21 mouse cellular contexts compared by ENCODE assay signal in the genomic region with DNA sequence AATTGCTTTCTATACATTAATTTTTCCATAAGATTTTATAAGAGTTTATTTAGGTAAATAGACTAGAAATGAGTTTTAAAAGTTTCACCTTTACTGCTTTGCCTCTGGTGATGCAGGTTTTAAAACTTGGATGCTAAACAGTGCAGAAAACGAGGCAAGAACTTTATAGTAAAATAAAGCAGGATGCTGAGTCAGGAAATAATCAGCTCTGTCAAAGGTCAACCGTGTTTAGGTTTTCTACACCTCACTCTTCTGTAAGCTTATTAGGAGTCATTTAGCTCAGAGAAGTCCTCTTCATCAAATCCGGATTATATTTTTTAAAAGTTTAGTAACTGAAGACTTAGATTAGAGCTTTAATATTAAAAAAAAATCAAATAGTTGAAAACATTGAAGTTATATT. TPM values are rescaled to one million over a fixed set of nuclear protein-coding genes. Genes with fewer than 3 reads are reported as not detected.
DNase-seq lines count a peak whose midpoint lies in the region; TF ChIP-seq lines count a peak whose summit lies in the region.
"Had no signal": no experiment of that assay in that cellular context is flagged by ENCODE, and none has a peak within 500 bp of the region (broad histone marks: within the 10 kb centered on the region; RNA-seq: fewer than 3 reads in every experiment).

No protein-coding gene starts in this region.

- no peaks in the 10 kb centered on the region for H3K27me3 ChIP-seq in CH12.LX (replicated peaks)
- no peaks in the 10 kb centered on the region for H3K27me3 ChIP-seq in MEL (ENCODE audit: control insufficient read depth in 1 of 2, insufficient read depth in 2 of 2, low read length in 2 of 2)
- H3K27me3 ChIP-seq: Patski had no signal

- DNase-seq in CH12.LX (ENCODE audit: extremely low read depth) (no peak), ES-E14 (ENCODE audit: low read depth, low spot score) (no peak), MEL (ENCODE audit: low read depth, low spot score) (no peak)
- no peak for DNase-seq in gastrocnemius, adult 18-20 months (ENCODE audit: low spot score)
- no peak for DNase-seq in right cerebral cortex, postnatal 14 days
- no peak for DNase-seq in spleen, adult 18-20 months
- DNase-seq: adrenal gland, adult 2 months; adrenal gland, adult 8-10 months; adrenal gland, postnatal 10 days; adrenal gland, postnatal 14 days; adrenal gland, postnatal 25 days; adrenal gland, postnatal 36 days; B cell, adult 2 months; cerebellum, adult 11 months; cerebellum, adult 11-12 months; cerebellum, adult 18-20 months; cerebellum, adult 2 months; cerebellum, adult 8-10 months; cerebellum, adult 9-10 months had no signal

- dilution Hi-C loops in CH12.LX (cut with MboI; ENCODE audit: extremely low pct_ligation_motif_present, extremely low pct_unique_long_range_greater_than_20kb, low sequenced_read_pairs): no loop called here

- TF ChIP-seq CTCF in CH12.LX (conservative IDR thresholded peaks at IDR 0.05 in 1 of 2, IDR thresholded peaks at IDR 0.05 in 1 of 2; ENCODE audit: low read depth in 2 of 2, low read length in 2 of 2) (no peak), MEL (IDR thresholded peaks at IDR 0.05 in 2 of 3, conservative IDR thresholded peaks at IDR 0.05 in 1 of 3; ENCODE audit: control insufficient read depth in 1 of 3, insufficient read depth in 1 of 3, low read depth in 2 of 3, low read length in 3 of 3, poor library complexity in 1 of 3, severe bottlenecking in 1 of 3) (no peak)

- H3K27ac ChIP-seq in CH12.LX (ENCODE audit: insufficient read depth, low read depth) (no peak overlapping the region), ES-E14 (ENCODE audit: insufficient read depth, low read depth, low read length, poor library complexity, severe bottlenecking) (no peak overlapping the region), MEL (ENCODE audit: control insufficient read depth, low read depth, low read length) (no peak overlapping the region)

- no peaks in the 10 kb centered on the region for H3K9me3 ChIP-seq in CH12.LX (replicated peaks; ENCODE audit: low read length)
- H3K9me3 ChIP-seq in ES-E14 (ENCODE audit: control insufficient read depth, insufficient read depth, low read depth, low read length): no peaks in the 10 kb centered on the region
- H3K9me3 ChIP-seq in MEL (replicated peaks; ENCODE audit: insufficient read depth, low read length): no peaks in the 10 kb centered on the region
- H3K9me3 ChIP-seq: G1E had no signal

- H3K4me3 ChIP-seq in CH12.LX (replicated peaks in 1 of 3; ENCODE audit: low read depth in 2 of 3, low read length in 2 of 3, poor library complexity in 1 of 3) (no peak overlapping the region), ES-E14 (ENCODE audit: insufficient read depth in 1 of 2, low read depth in 1 of 2, low read length in 2 of 2, poor library complexity in 1 of 2, severe bottlenecking in 1 of 2) (no peak overlapping the region), MEL (ENCODE audit: control insufficient read depth in 1 of 2, insufficient read depth in 1 of 2, low read depth in 2 of 2, low read length in 2 of 2) (no peak overlapping the region)

- TF ChIP-seq RAD21 in CH12.LX (IDR thresholded peaks at IDR 0.05; ENCODE audit: low read depth, low read length): no peak
- no peak for TF ChIP-seq RAD21 in MEL (IDR thresholded peaks at IDR 0.05; ENCODE audit: low read depth, low read length)

- TF ChIP-seq POLR2A in CH12.LX (IDR thresholded peaks at IDR 0.05; ENCODE audit: low read depth, low read length) (no peak), MEL (IDR thresholded peaks at IDR 0.05; ENCODE audit: control insufficient read depth in 1 of 2, insufficient read depth in 1 of 2, low read depth in 1 of 2, low read length in 2 of 2, poor library complexity in 1 of 2) (no peak; a peak in 1 of 4 replicates)

- H3K79me2 ChIP-seq in CH12.LX (replicated peaks; ENCODE audit: control insufficient read depth, extremely low read depth, insufficient read depth, poor library complexity, severe bottlenecking) (peaks cover 27% of the 10 kb centered on the region), MEL (ENCODE audit: control insufficient read depth, insufficient read depth, low read length, poor library complexity) (peaks cover 27% of the 10 kb centered on the region)

- in situ Hi-C loops in CH12.LX (cut with MboI; ENCODE audit: low pct_ligation_motif_present, low pct_unique_long_range_greater_than_20kb, low sequenced_read_pairs) (no loop called here), ES-E14 (cut with MboI; ENCODE audit: low sequenced_read_pairs in 2 of 2, unreplicated experiment in 2 of 2) (no loop called here)

- no peak overlapping the region for H3K4me2 ChIP-seq in CH12.LX (ENCODE audit: insufficient read depth, low read depth, poor library complexity, severe bottlenecking)

- no peak overlapping the region for H3K9ac ChIP-seq in CH12.LX (ENCODE audit: insufficient read depth, low read depth)
- H3K9ac ChIP-seq in ES-E14 (ENCODE audit: insufficient read depth, low read depth, low read length, poor library complexity, severe bottlenecking): no peak overlapping the region
- H3K9ac ChIP-seq in MEL (ENCODE audit: control insufficient read depth, low read depth, low read length, poor library complexity, severe bottlenecking): no peak overlapping the region

- no peak for TF ChIP-seq EP300 in CH12.LX (IDR thresholded peaks at IDR 0.05; ENCODE audit: low read length)
- TF ChIP-seq EP300 in MEL (IDR thresholded peaks at IDR 0.05; ENCODE audit: low read depth in 1 of 2, low read length in 2 of 2): no peak

- H3K36me3 ChIP-seq in CH12.LX (replicated peaks in 1 of 2; ENCODE audit: control insufficient read depth in 1 of 2, insufficient read depth in 1 of 2, low read length in 1 of 2) (peaks cover 19 to 51% of the 10 kb centered on the region in 2 experiments), ES-E14 (ENCODE audit: control insufficient read depth, insufficient read depth, low read length, poor library complexity, severe bottlenecking) (peaks cover 12% of the 10 kb centered on the region), MEL (ENCODE audit: control insufficient read depth in 1 of 2, insufficient read depth in 2 of 2, low read length in 2 of 2) (peaks cover 25% of the 10 kb centered on the region in 2 experiments)

- peaks cover 2 to 21% of the 10 kb centered on the region in 2 experiments; a peak in 3 of 4 replicates for H3K4me1 ChIP-seq in CH12.LX (ENCODE audit: control insufficient read depth in 1 of 2, insufficient read depth in 2 of 2)
- no peaks in the 10 kb centered on the region for H3K4me1 ChIP-seq in ES-E14 (ENCODE audit: control insufficient read depth in 2 of 2, insufficient read depth in 2 of 2, low read length in 2 of 2, poor library complexity in 1 of 2)
- peaks cover 5 to 8% of the 10 kb centered on the region in 2 experiments for H3K4me1 ChIP-seq in MEL (ENCODE audit: control insufficient read depth in 1 of 2, insufficient read depth in 2 of 2, low read length in 2 of 2)

TF ChIP-seq in CH12.LX, 34 proteins besides CTCF, POLR2A, EP300 and RAD21:
- no peak for TF ChIP-seq KAT2A (IDR thresholded peaks at IDR 0.05; ENCODE audit: insufficient replicate concordance, low read length)
- TF ChIP-seq MAFK (IDR thresholded peaks at IDR 0.05; ENCODE audit: insufficient replicate concordance, low read length): peak; percentile 74; the same call in 1 of the 2 replicates

TF ChIP-seq in ES-E14, 5 proteins besides CTCF, POLR2A, EP300 and RAD21:
- TF ChIP-seq MAFK (IDR thresholded peaks at IDR 0.05; ENCODE audit: insufficient read depth, low read depth, low read length) (peak; percentile 67), CHD2 (IDR thresholded peaks at IDR 0.05; ENCODE audit: low read depth, low read length) (no peak)

TF ChIP-seq in MEL, 35 proteins besides CTCF, POLR2A, EP300 and RAD21:
- TF ChIP-seq MAX (IDR thresholded peaks at IDR 0.05; ENCODE audit: low read length) (no peak), MAFK (IDR thresholded peaks at IDR 0.05; ENCODE audit: borderline replicate concordance, low read depth, low read length) (peak; percentile 65; the same call in 1 of the 2 replicates)
TF ChIP-seq in MEL: peak in this region for 1.

RNA-seq across cellular contexts. Expression of gene Cggbp1, which starts 5.2 kb away (rescaled TPM):
- total RNA-seq in CH12.LX (2012; rRNA removed) (38.5 and 42.1 TPM in 2 replicates), CH12.LX (2014; rRNA removed) (71.1 and 88.5 TPM in 2 replicates), ES-E14 (2012; rRNA removed) (63.9 and 75.4 TPM in 2 replicates), MEL (2012; rRNA removed) (35.1 and 36.3 TPM in 2 replicates)
- polyA plus RNA-seq in CH12.LX (2012; ENCODE audit: insufficient read length, low read depth) (82.6 and 86.5 TPM in 2 replicates), MEL (2012; ENCODE audit: insufficient read depth in 1 of 2, insufficient read length in 2 of 2, low read depth in 1 of 2, low replicate concordance in 2 of 2, missing spikeins in 1 of 2) (10 to 100 TPM; 62.2 to 65.5 TPM)
- 10 to 100 TPM; 21.7 to 23.9 TPM for total RNA-seq in gastrocnemius, adult 18-20 months (2021)

RNA-seq across cellular contexts. Expression of gene Zfp654, which starts 5.5 kb away (rescaled TPM):
- total RNA-seq in CH12.LX (2012; rRNA removed) (5.2 and 7.1 TPM in 2 replicates), CH12.LX (2014; rRNA removed) (22.6 and 24.7 TPM in 2 replicates), ES-E14 (2012; rRNA removed) (16.1 and 19.4 TPM in 2 replicates), MEL (2012; rRNA removed) (5.0 and 5.9 TPM in 2 replicates)
- polyA plus RNA-seq in CH12.LX (2012; ENCODE audit: insufficient read length, low read depth) (5.1 and 6.5 TPM in 2 replicates), MEL (2012; ENCODE audit: insufficient read depth in 1 of 2, insufficient read length in 2 of 2, low read depth in 1 of 2, low replicate concordance in 2 of 2, missing spikeins in 1 of 2) (10 to 100 TPM in 1 of 2 experiments, 1 to 10 TPM in 1; 6.9 to 61.6 TPM)
- 10 to 100 TPM; 10.7 to 10.8 TPM for total RNA-seq in gastrocnemius, adult 18-20 months (2021)

Comparison
In these comparisons a context has a peak if more than half of its experiments do, and no peak if none do; other contexts are left out.
1. Of the 35 proteins assayed by ChIP-seq in both MEL and CH12.LX: peak only in MEL: none; only in CH12.LX: none; in both: MAFK; in neither: 34.